Mouse (Mus musculus) right cerebral cortex, postnatal 10 days (tissue): Measurements from ENCODE around the gene Cacnb4.
A peak's percentile ranks its signal among the peaks of the same experiment; 100 is the strongest.

Experiments
- DNase-seq, 2 experiments: peaks; one replicate each; pipeline ENCODE4 v3.0.0; 2021; ENCODE audit warnings: low spot score in 2 of 2

Gene Cacnb4

GRCm38 (mm10) chr2:52676023-52676912, at the start of gene Cacnb4:
Cacnb4 (minus strand) TSS chr2:52676831.
- peak; percentile 70 to 76 for DNase-seq

DNA sequence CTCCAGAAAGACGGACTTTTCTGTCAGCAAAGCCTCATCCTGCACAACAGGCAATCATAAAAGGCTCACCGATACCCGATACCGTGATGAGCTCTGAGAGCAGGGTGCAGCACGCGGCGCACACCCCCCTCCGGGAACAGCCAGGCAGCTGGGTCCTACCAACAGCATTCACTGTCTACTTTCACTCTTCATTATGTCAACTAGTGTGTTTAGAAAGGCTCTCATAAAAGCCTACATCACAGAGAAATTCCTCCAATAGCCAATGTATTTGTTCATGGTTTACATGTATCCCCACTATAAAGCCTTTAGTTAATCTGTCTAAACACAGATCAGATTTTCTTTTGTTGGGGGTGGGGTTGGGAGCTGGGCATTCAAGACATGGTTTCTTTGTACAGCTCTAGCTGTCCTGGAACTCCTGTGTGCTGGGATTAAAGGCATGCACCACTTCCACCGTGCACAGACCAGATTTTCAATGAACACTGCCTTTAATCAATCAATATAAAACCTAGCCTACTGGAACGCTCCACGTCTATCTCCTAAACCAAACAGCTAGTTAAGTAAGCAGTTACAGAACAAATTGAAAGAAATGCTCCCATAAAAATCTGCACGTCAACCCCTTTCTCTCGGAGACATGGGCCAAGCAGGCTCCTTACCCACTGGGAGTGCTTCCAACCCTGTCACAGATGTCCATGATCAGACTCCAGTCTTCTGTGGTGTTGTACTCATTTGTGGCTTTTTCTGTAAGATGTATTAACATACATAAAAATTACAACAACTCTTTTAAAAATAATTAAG, 43.8 kb upstream of the Cacnb4 start:
- peak in 1 of 2 experiments; percentile 29 for DNase-seq

DNA sequence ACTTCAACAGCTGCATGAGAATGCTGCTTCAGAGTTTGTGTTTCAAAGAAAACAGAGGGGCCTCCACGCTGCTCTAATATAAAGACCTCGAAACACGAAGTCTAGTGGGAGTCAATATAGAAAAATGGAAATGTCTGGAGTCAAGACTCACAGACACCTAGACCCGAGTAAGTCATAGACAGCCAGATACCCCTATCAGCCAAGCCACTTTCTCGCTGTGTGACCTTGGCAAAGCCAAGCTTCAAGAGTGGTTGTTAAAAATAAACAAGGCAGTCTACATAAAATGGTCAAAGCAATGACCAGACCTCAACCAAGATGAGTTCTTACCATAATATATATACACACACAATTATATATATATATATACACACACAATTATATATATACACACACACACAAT, 40.4 kb upstream of the Cacnb4 start:
- peak in 1 of 2 experiments; percentile 10 for DNase-seq

DNA sequence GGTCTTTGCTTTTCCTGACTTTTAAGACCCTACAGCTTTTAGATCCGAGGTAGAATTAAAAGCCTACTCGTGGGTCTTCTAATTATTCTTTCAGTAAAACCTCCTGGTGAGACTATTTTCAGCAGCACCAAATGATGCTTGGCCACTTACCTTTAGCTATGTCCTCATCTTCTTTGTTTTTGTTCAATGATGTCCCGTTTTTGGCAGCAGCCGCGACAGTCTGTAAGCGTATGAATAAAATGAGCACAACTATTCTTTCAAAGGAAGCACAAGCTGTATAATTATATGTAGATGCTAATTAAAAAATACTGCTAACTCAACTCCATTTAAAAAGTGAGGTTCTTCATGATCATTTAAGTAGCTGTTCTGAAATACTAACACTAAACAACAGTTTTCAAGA, 38.9 kb upstream of the Cacnb4 start:
- DNase-seq: peak; percentile 63 to 65

GRCm38 (mm10) chr2:52714111-52714510, 37.5 kb upstream of the Cacnb4 start:
- DNase-seq: peak in 1 of 2 experiments; percentile 14

GRCm38 (mm10) chr2:52710804-52711203, 34.2 kb upstream of the Cacnb4 start:
- DNase-seq: peak in 1 of 2 experiments; percentile 23

GRCm38 (mm10) chr2:52709417-52709816, 32.8 kb upstream of the Cacnb4 start:
- no peak for DNase-seq

DNA sequence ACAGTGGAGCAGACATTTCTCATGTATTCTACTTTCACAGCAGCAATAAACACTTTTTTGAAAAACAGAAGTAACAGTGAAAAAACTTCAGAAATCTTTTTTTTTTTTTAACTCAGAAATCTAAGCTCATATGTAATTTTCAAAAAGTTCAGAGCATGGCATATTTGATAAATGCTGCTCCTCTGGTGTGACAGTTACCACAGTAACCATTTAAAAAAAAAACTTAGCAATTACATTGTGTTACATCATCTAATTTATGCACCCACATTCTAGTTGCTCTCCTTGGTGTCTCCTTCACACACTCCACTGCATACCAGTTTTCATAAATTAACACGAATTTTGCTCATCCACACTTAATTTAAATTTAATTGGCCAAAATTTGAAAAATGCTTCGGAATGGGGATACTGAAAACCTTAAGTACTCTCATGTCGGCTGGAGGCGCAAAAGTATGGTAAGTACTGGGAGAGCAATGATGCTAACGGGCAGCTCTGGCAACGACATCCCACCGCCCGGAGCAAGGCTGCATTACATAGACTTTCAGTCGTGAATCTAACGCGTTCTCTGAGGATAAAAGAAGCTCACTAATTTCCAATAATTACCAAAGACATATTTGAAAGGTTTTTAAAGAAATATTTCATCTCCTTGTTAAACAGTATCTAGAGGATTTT, 24.9 kb upstream of the Cacnb4 start:
- DNase-seq: no peak

DNA sequence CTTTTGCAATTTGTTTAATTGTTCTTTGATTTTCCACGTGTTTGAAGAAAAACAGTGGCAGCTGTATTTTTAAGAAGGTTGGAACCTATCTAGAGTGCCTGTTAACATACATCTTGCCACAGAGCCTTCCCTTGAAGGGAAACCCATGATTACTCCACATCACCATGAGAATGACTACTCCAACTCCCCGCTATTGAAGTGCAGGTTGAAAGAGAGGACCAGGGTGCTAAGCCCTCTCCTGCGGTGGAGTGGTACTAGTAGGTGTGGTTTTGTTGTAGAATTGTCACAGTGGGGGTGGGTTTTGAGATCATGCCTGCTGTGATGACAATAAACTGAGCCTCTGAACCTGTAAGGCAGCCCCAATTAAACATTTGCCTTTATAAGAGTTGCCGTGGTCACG, 23.7 kb upstream of the Cacnb4 start:
- no peak for DNase-seq

- no peak for DNase-seq
These were observed 18.0 kb upstream of the Cacnb4 start for GRCm38 (mm10) chr2:52694604-52695003.

DNA sequence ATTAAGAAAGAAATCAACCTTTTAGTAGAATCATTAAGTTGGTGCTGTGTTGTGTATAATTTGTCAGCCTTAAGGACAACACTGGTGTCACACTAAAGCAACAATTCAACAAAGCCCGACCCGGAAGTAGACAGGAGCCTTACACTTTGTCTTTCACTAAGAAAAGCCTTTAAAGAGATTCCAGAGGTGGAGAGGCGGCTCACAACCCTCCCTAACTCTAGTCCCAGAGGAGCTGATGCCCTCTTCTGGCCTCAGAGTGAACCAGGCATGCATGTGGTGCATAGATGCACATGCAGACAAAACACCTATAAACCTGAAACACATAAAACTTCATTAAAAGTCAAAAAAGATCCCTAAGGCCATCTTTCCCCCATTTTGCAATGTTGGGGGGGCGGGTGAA, 15.1 kb upstream of the Cacnb4 start:
- DNase-seq: no peak

DNA sequence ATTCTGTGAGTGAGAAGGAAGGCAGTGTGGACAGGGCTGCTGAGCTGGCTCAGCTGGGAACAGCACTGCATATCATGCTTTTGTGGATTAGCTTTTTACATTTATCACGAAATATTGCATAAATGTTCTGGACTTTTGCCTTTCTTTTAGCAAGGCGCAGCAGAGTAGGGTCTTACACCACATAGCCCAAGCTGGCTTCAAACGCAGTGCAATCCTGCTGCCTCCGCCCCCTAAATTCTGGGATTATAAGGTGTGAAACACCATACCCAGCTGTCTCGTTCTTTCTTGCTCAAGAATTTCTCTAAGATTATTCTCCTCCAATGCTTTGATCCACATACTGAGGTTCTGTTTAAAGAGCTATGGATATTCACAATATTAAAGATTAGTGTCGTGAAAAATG, 10.0 kb upstream of the Cacnb4 start:
- no peak for DNase-seq

DNA sequence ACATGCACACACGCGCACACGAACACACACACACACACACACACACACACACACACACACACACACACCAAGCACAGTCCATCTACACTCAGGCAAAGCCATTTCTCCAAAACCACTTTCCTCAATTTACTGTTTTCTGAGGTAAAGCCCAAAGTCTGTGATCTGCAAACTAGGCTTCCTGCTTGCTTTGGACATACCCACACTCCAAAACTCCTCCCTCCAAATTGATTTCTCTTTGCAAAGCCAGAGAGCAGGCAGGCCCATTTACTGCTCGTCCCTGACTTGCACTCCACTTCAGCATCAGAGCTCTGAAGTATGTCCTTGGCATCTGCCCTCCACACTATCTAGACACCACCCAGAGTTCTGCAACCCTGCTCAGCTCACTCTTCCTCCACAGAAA, 958 bp upstream of the Cacnb4 start:
- no peak for DNase-seq

- peak; percentile 54 to 57 for DNase-seq
These were observed 277 bp upstream of the Cacnb4 start for GRCm38 (mm10) chr2:52676913-52677303.

GRCm38 (mm10) chr2:52675278-52675987, 1.2 kb downstream of the Cacnb4 start:
- DNase-seq: peak in 1 of 2 experiments; percentile 44

DNA sequence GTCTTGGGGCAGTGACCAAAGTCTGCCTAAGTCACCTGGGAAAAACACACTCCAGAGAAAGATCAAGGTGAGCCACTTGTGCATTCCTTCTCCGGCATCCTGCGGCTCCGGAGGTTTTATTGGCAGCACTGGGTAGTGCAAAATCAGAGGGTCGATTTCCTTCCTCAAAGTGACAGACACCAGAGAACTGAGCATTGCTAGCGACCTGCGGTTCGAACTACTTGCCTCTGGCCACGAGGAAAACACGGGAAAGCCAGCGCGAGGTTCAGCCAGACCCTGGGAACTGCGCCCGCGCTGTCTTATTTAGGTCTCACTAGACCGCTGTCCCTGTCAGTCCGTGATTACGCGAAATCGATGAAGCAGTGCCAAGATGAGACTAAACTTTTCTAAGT, 1.7 kb downstream of the Cacnb4 start:
- peak; percentile 47 to 49 for DNase-seq

GRCm38 (mm10) chr2:52673172-52673571, 3.5 kb downstream of the Cacnb4 start:
- DNase-seq: no peak

DNA sequence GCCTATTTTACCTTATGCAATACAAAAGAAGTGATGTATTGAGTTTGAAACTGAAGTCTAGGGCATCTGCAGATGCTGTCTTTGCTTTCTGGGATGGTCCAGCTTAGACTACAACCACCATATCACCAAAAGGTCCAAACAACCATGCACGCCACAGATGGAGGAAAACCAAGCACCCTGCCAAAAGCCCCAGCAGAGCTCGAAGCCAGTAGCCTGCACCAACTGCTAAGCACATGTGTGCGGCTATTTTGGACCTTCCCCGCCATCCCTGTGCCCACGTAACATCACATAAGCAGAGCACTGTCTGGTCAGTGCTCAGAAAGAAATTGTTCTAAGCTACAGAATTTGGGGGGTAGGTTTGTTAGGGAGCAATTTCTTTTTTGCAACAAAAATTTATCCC, 5.9 kb downstream of the Cacnb4 start:
- peak; percentile 56 to 70 for DNase-seq

DNA sequence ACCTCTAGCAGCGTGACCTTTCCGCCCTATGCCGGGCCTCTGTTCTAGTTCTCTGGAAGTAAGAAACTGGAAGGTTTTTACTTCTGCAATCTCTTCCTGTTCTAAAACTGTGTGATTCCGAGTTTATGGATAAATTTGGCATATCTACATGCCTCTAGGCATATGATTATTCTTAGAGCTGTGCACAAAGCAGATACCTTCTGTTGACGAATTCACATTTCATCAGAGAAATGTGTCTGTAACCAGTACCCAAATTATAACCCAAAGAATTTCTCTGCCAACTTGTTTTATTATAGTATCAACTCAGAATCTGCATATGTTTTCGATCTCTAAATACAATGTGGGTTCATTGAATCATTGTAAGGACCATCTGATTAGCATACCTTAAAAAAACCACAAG, 8.2 kb downstream of the Cacnb4 start:
- no peak for DNase-seq

- DNase-seq: no peak
These were observed 19.9 kb downstream of the Cacnb4 start for GRCm38 (mm10) chr2:52656722-52657121.

- DNase-seq: no peak
These were observed 22.1 kb downstream of the Cacnb4 start for GRCm38 (mm10) chr2:52654541-52654940.

DNA sequence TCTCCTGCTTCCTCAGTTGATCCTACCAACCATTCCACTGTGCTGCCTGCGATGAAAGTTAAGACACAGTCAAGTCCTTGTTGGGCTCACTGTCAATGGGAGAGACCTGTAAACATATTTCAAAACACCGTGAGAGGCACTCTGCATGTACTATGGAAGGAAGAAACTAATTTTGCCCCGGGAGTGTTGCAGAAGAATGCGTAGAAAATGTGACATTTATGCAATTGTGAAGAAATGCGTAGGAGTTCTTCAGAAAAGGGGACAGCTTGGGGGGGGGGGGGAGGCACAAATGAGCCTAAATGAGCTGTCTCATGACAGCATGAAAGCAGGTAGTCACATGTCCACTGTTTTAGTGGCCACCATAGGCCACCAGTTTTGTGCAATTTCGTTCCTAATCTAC, 25.1 kb downstream of the Cacnb4 start:
- DNase-seq: no peak
